Mouse (Mus musculus): Measurements from ENCODE around the gene Pard3b. TPM values are rescaled to one million over a fixed set of nuclear protein-coding genes. Genes with fewer than 3 reads are reported as not detected.

Pard3b gene
- total RNA-seq, 1 experiment from 2014 or later: 0.57 TPM

GRCm38 (mm10) chr1:62632886-62633285 lies 994.3 kb downstream of the Pard3b start:
- no peak for ATAC-seq (replicated peaks; ENCODE audit: insufficient number of reproducible peaks, low FRiP score, low TSS enrichment, poor library complexity, severe bottlenecking)

GRCm38 (mm10) chr1:62635203-62635602 lies 996.6 kb downstream of the Pard3b start:
- no peak for ATAC-seq (replicated peaks; ENCODE audit: insufficient number of reproducible peaks, low FRiP score, low TSS enrichment, poor library complexity, severe bottlenecking)

GRCm38 (mm10) chr1:62636906-62637673 lies 998.5 kb downstream of the Pard3b start:
- no peak for ATAC-seq (replicated peaks; ENCODE audit: insufficient number of reproducible peaks, low FRiP score, low TSS enrichment, poor library complexity, severe bottlenecking)

GRCm38 (mm10) chr1:62639012-62639411 lies 1000.4 kb downstream of the Pard3b start:
- no peak for ATAC-seq (replicated peaks; ENCODE audit: insufficient number of reproducible peaks, low FRiP score, low TSS enrichment, poor library complexity, severe bottlenecking)

- ATAC-seq (replicated peaks; ENCODE audit: insufficient number of reproducible peaks, low FRiP score, low TSS enrichment, poor library complexity, severe bottlenecking): no peak
These were observed 1000.8 kb downstream of the Pard3b start for GRCm38 (mm10) chr1:62639440-62639839.

- no peak for ATAC-seq (replicated peaks; ENCODE audit: insufficient number of reproducible peaks, low FRiP score, low TSS enrichment, poor library complexity, severe bottlenecking)
These were observed 1006.1 kb downstream of the Pard3b start for GRCm38 (mm10) chr1:62644631-62645278.

GRCm38 (mm10) chr1:62646812-62647211 lies 1008.2 kb downstream of the Pard3b start:
- ATAC-seq (replicated peaks; ENCODE audit: insufficient number of reproducible peaks, low FRiP score, low TSS enrichment, poor library complexity, severe bottlenecking): no peak

- no peak for ATAC-seq (replicated peaks; ENCODE audit: insufficient number of reproducible peaks, low FRiP score, low TSS enrichment, poor library complexity, severe bottlenecking)
These were observed 1009.5 kb downstream of the Pard3b start for GRCm38 (mm10) chr1:62648116-62648515.

GRCm38 (mm10) chr1:62648591-62648990 lies 1010.0 kb downstream of the Pard3b start:
- ATAC-seq (replicated peaks; ENCODE audit: insufficient number of reproducible peaks, low FRiP score, low TSS enrichment, poor library complexity, severe bottlenecking): no peak

- no peak for ATAC-seq (replicated peaks; ENCODE audit: insufficient number of reproducible peaks, low FRiP score, low TSS enrichment, poor library complexity, severe bottlenecking)
These were observed 1011.9 kb downstream of the Pard3b start for GRCm38 (mm10) chr1:62650491-62650890.

- no peak for ATAC-seq (replicated peaks; ENCODE audit: insufficient number of reproducible peaks, low FRiP score, low TSS enrichment, poor library complexity, severe bottlenecking)
These were observed 1015.8 kb downstream of the Pard3b start for GRCm38 (mm10) chr1:62654436-62654835.

GRCm38 (mm10) chr1:62664960-62665645 lies 1026.5 kb downstream of the Pard3b start:
- ATAC-seq (replicated peaks; ENCODE audit: insufficient number of reproducible peaks, low FRiP score, low TSS enrichment, poor library complexity, severe bottlenecking): no peak

- ATAC-seq (replicated peaks; ENCODE audit: insufficient number of reproducible peaks, low FRiP score, low TSS enrichment, poor library complexity, severe bottlenecking): no peak
These were observed 1027.4 kb downstream of the Pard3b start for GRCm38 (mm10) chr1:62665771-62666730.

GRCm38 (mm10) chr1:62666780-62667179 lies 1028.2 kb downstream of the Pard3b start:
- ATAC-seq (replicated peaks; ENCODE audit: insufficient number of reproducible peaks, low FRiP score, low TSS enrichment, poor library complexity, severe bottlenecking): no peak

GRCm38 (mm10) chr1:62678611-62679344 lies 1040.2 kb downstream of the Pard3b start:
- peak; percentile 56 for ATAC-seq (replicated peaks; ENCODE audit: insufficient number of reproducible peaks, low FRiP score, low TSS enrichment, poor library complexity, severe bottlenecking)

GRCm38 (mm10) chr1:62679466-62679865 lies 1040.8 kb downstream of the Pard3b start:
- peak; percentile 56 for ATAC-seq (replicated peaks; ENCODE audit: insufficient number of reproducible peaks, low FRiP score, low TSS enrichment, poor library complexity, severe bottlenecking)

GRCm38 (mm10) chr1:62682456-62683385 lies 1044.1 kb downstream of the Pard3b start:
- ATAC-seq (replicated peaks; ENCODE audit: insufficient number of reproducible peaks, low FRiP score, low TSS enrichment, poor library complexity, severe bottlenecking): no peak

Data from monocyte, adult 5-6 weeks (primary cell).